Mouse (Mus musculus) neural tube, embryonic 14.5 days (tissue): ENCODE measurements at regions not wholly inside any gene's neighbourhood (a gene's known extent, or its start where the extent isn't known, plus 50 kb on each side); places are given as distances from the start of the nearest gene placed in this dataset.

ENCODE experiments used
- ATAC-seq: fragments of 200-750 bp; cut with Nextera tagmentation; 2 replicates; pipeline ENCODE4 v1.8.0; 2017; ENCODE audit warnings: low read depth, mild to moderate bottlenecking, moderate TSS enrichment, moderate library complexity
- H3K27ac ChIP-seq: fragments of 300-500 bp; sonication (generic); 2 replicates; pipeline ENCODE4 v1.5.1; 2014; ENCODE audit warnings: low read depth, mild to moderate bottlenecking, control low read depth, low read length, moderate library complexity, mixed read lengths
- H3K27me3 ChIP-seq: fragments of 300-500 bp; sonication (generic); 2 replicates; pipeline ENCODE4 v1.6.1; 2014; ENCODE audit warnings: low read length; ENCODE audit not compliant: control insufficient read depth, insufficient read depth
- H3K36me3 ChIP-seq: fragments of 300-500 bp; sonication (generic); 2 replicates; pipeline ENCODE4 v1.6.1; 2014; ENCODE audit warnings: low read length, mixed read lengths; ENCODE audit not compliant: control insufficient read depth, insufficient read depth
- H3K4me1 ChIP-seq: fragments of 300-500 bp; sonication (generic); 2 replicates; pipeline ENCODE4 v1.6.1; 2014; ENCODE audit warnings: low read length; ENCODE audit not compliant: control insufficient read depth, insufficient read depth
- H3K4me2 ChIP-seq: fragments of 300-500 bp; sonication (generic); 2 replicates; pipeline ENCODE4 v1.6.1; 2014; ENCODE audit warnings: mild to moderate bottlenecking, low read depth, low read length, control low read depth
- H3K4me3 ChIP-seq: fragments of 300-500 bp; sonication (generic); 2 replicates; pipeline ENCODE4 v1.5.1; 2014; ENCODE audit warnings: low read depth, low read length, control low read depth, mixed read lengths
- H3K9ac ChIP-seq: fragments of 300-500 bp; sonication (generic); replicated peaks from 2 replicates; pipeline ENCODE4 v1.6.1; 2014; ENCODE audit warnings: low read depth, mild to moderate bottlenecking, control low read depth, low read length, mixed read lengths
- H3K9me3 ChIP-seq: fragments of 300-500 bp; sonication (generic); 2 replicates; pipeline ENCODE4 v1.6.1; 2016; ENCODE audit warnings: low read length; ENCODE audit not compliant: control insufficient read depth
- WGBS: fragments of 180-500 bp; shearing (Covaris S2); extraction: QIAGEN DNeasy Blood & Tissue Kit; methylation state at CpG from one replicate; pipeline ENCODE4 v1.1.7; 2014; 5-methylcytosine and 5-hydroxymethylcytosine counted together

GRCm38 (mm10) chr3:157723184-157723583 is 156.5 kb downstream of the Ptger3 start:
- no peak for ATAC-seq
- H3K4me3 ChIP-seq = no peak overlapping the region
- WGBS = 75% methylated on average over 5 of the region's 5 CpGs

GRCm38 (mm10) chr3:157717313-157717921 is 150.7 kb downstream of the Ptger3 start:
- Histone ChIP-seq H3K9ac (no peak overlapping the region), H3K9me3 (no peaks in the 10 kb centered on the region), H3K27me3 (no peaks in the 10 kb centered on the region), H3K36me3 (no peaks in the 10 kb centered on the region), H3K4me3 (no peak overlapping the region), H3K4me2 (no peak overlapping the region), H3K4me1 (no peaks in the 10 kb centered on the region), H3K27ac (no peak overlapping the region)
- peak; percentile 63; the same call in 1 of the 2 replicates for ATAC-seq
- 25% methylated on average over 7 of the region's 7 CpGs for WGBS

More at GRCm38 (mm10) chr3:157723184-157723583, 156.5 kb downstream of the Ptger3 start:
- Histone ChIP-seq H3K9me3 (no peaks in the 10 kb centered on the region), H3K4me1 (no peaks in the 10 kb centered on the region), H3K27me3 (no peaks in the 10 kb centered on the region), H3K36me3 (no peaks in the 10 kb centered on the region), H3K9ac (no peak overlapping the region), H3K27ac (no peak overlapping the region), H3K4me2 (no peak overlapping the region)

GRCm38 (mm10) chr3:157714023-157714422 is 147.3 kb downstream of the Ptger3 start:
- Histone ChIP-seq H3K9me3 (no peaks in the 10 kb centered on the region), H3K4me2 (no peak overlapping the region), H3K4me3 (no peak overlapping the region), H3K27ac (no peak overlapping the region), H3K4me1 (no peaks in the 10 kb centered on the region), H3K9ac (no peak overlapping the region), H3K36me3 (no peaks in the 10 kb centered on the region), H3K27me3 (no peaks in the 10 kb centered on the region)
- no peak for ATAC-seq
- 86% methylated on average over 3 of the region's 3 CpGs for WGBS

GRCm38 (mm10) chr3:157710790-157711381 is 144.2 kb downstream of the Ptger3 start:
- 93% methylated on average over 1 of the region's 1 CpGs for WGBS
- Histone ChIP-seq H3K27ac (no peak overlapping the region), H3K4me3 (no peak overlapping the region), H3K27me3 (no peaks in the 10 kb centered on the region), H3K36me3 (no peaks in the 10 kb centered on the region), H3K4me1 (no peaks in the 10 kb centered on the region), H3K9ac (no peak overlapping the region), H3K4me2 (no peak overlapping the region), H3K9me3 (no peaks in the 10 kb centered on the region)
- no peak for ATAC-seq

- no peaks in the 10 kb centered on the region for H3K36me3 ChIP-seq
- no peaks in the 10 kb centered on the region for H3K4me1 ChIP-seq
- H3K27me3 ChIP-seq = no peaks in the 10 kb centered on the region
- H3K27ac ChIP-seq = no peak overlapping the region
- H3K4me3 ChIP-seq = no peak overlapping the region
- ATAC-seq = no peak
- H3K9me3 ChIP-seq = no peaks in the 10 kb centered on the region
- H3K9ac ChIP-seq = no peak overlapping the region
- H3K4me2 ChIP-seq = no peak overlapping the region
Measured at GRCm38 (mm10) chr3:157699961-157700360, 133.3 kb downstream of the Ptger3 start.

- H3K4me2 ChIP-seq = no peak overlapping the region
- no peak overlapping the region for H3K4me3 ChIP-seq
- H3K4me1 ChIP-seq = no peaks in the 10 kb centered on the region
- H3K36me3 ChIP-seq = no peaks in the 10 kb centered on the region
- H3K9ac ChIP-seq = no peak overlapping the region
- WGBS = 88% methylated on average over 5 of the region's 5 CpGs
- no peak for ATAC-seq
- no peaks in the 10 kb centered on the region for H3K9me3 ChIP-seq
- no peaks in the 10 kb centered on the region for H3K27me3 ChIP-seq
- H3K27ac ChIP-seq = no peak overlapping the region
Measured at GRCm38 (mm10) chr3:157698529-157698928, 131.8 kb downstream of the Ptger3 start.

GRCm38 (mm10) chr3:157695128-157696075 is 128.7 kb downstream of the Ptger3 start:
- Histone ChIP-seq H3K9ac (no peak overlapping the region), H3K27me3 (no peaks in the 10 kb centered on the region), H3K36me3 (no peaks in the 10 kb centered on the region), H3K4me3 (no peak overlapping the region), H3K9me3 (no peaks in the 10 kb centered on the region), H3K4me2 (no peak overlapping the region), H3K27ac (no peak overlapping the region), H3K4me1 (no peaks in the 10 kb centered on the region)
- 59% methylated on average over 19 of the region's 19 CpGs for WGBS
- peak; percentile 91 for ATAC-seq
